In genomic region chr1:151338941-151339340, GRCm38 (mm10) we compare ENCODE assay signal across 8 mouse cellular contexts. TPM values are rescaled to one million over a fixed set of nuclear protein-coding genes. Genes with fewer than 3 reads are reported as not detected.
A peak's percentile ranks its signal among the peaks of the same experiment; 100 is the strongest.
DNase-seq lines count a peak whose midpoint lies in the region; ATAC-seq lines count a peak whose summit lies in the region.

No protein-coding gene starts in this region.

- no peaks in the 10 kb centered on the region for H3K27me3 ChIP-seq in hindbrain, embryonic 10.5 days (ENCODE audit: insufficient read depth, poor library complexity, severe bottlenecking)
- no peaks in the 10 kb centered on the region for H3K27me3 ChIP-seq in hindbrain, embryonic 11.5 days (ENCODE audit: control insufficient read depth, insufficient read depth, low read length)
- no peaks in the 10 kb centered on the region for H3K27me3 ChIP-seq in hindbrain, embryonic 16.5 days (replicated peaks; ENCODE audit: control insufficient read depth, insufficient read depth, low read length)

- no peak overlapping the region for H3K4me2 ChIP-seq in hindbrain, embryonic 11.5 days (replicated peaks; ENCODE audit: low read depth, low read length)
- no peak overlapping the region for H3K4me2 ChIP-seq in hindbrain, embryonic 16.5 days (ENCODE audit: low read length)

- intact Hi-C loops in heart, postnatal 36 days (cut with DNase I), result no loop called here

- no peak overlapping the region for H3K27ac ChIP-seq in hindbrain, embryonic 10.5 days
- H3K27ac ChIP-seq in hindbrain, embryonic 11.5 days (ENCODE audit: low read depth, low read length), result no peak overlapping the region
- no peak overlapping the region for H3K27ac ChIP-seq in hindbrain, embryonic 16.5 days (ENCODE audit: low read depth, low read length)

- H3K4me3 ChIP-seq in hindbrain, embryonic 10.5 days, result no peak overlapping the region
- H3K4me3 ChIP-seq in hindbrain, embryonic 11.5 days (ENCODE audit: low read depth, low read length), result no peak overlapping the region
- H3K4me3 ChIP-seq in hindbrain, embryonic 16.5 days (ENCODE audit: low read length), result no peak overlapping the region

- H3K9me3 ChIP-seq in hindbrain, embryonic 10.5 days, result no peaks in the 10 kb centered on the region
- H3K9me3 ChIP-seq in hindbrain, embryonic 11.5 days (ENCODE audit: control insufficient read depth, low read length), result no peaks in the 10 kb centered on the region
- no peaks in the 10 kb centered on the region for H3K9me3 ChIP-seq in hindbrain, embryonic 16.5 days (ENCODE audit: control insufficient read depth, low read length)

- no peaks in the 10 kb centered on the region for H3K36me3 ChIP-seq in hindbrain, embryonic 10.5 days
- no peaks in the 10 kb centered on the region for H3K36me3 ChIP-seq in hindbrain, embryonic 11.5 days (ENCODE audit: control insufficient read depth, insufficient read depth, low read length)
- H3K36me3 ChIP-seq in hindbrain, embryonic 16.5 days (ENCODE audit: control insufficient read depth, insufficient read depth, low read length), result no peaks in the 10 kb centered on the region

- 37% methylated on average over 2 of the region's 2 CpGs for WGBS in hindbrain, embryonic 10.5 days
- WGBS in hindbrain, embryonic 11.5 days, result 33% methylated on average over 2 of the region's 2 CpGs
- WGBS in hindbrain, embryonic 16.5 days, result 24% methylated on average over 2 of the region's 2 CpGs

- peak; percentile 19 for DNase-seq in hindbrain, embryonic 10.5 days (ENCODE audit: low spot score)
- DNase-seq in hindbrain, embryonic 11.5 days (ENCODE audit: low spot score), result no peak
- DNase-seq in adrenal gland, postnatal 25 days, result peak; percentile 77
- peak; percentile 33 to 53 for DNase-seq in heart, postnatal 36 days
- peak; percentile 55 for DNase-seq in lung, postnatal 10 days
- no peak for DNase-seq in layer of hippocampus, postnatal 36 days
- DNase-seq in gastrocnemius, postnatal 10 days, result no peak

- no peak for ATAC-seq in hindbrain, embryonic 11.5 days (ENCODE audit: low FRiP score)
- ATAC-seq in hindbrain, embryonic 16.5 days, result no peak

- peaks cover 45% of the 10 kb centered on the region for H3K4me1 ChIP-seq in hindbrain, embryonic 10.5 days (replicated peaks)
- H3K4me1 ChIP-seq in hindbrain, embryonic 11.5 days (replicated peaks; ENCODE audit: control insufficient read depth, insufficient read depth, low read length), result no peaks in the 10 kb centered on the region
- peaks cover 12% of the 10 kb centered on the region for H3K4me1 ChIP-seq in hindbrain, embryonic 16.5 days (ENCODE audit: control insufficient read depth, insufficient read depth, low read depth, low read length)

- H3K9ac ChIP-seq in hindbrain, embryonic 11.5 days (ENCODE audit: low read depth, low read length), result no peak overlapping the region
- no peak overlapping the region for H3K9ac ChIP-seq in hindbrain, embryonic 16.5 days (ENCODE audit: low read depth, low read length)

RNA-seq across cellular contexts. Expression of gene Ivns1abp, which starts 5.3 kb away (rescaled TPM):
- 299 and 375 TPM in 2 replicates for polyA plus RNA-seq in hindbrain, embryonic 10.5 days (2016; fragmentation: Nextera tagmentation; extraction: Ambion mirVana)
- polyA plus RNA-seq in hindbrain, embryonic 11.5 days (2014; fragmentation: Nextera tagmentation; extraction: Ambion mirVana), result 340 and 415 TPM in 2 replicates
- total RNA-seq in adrenal gland, postnatal 25 days (2021), result 169 and 213 TPM in 2 replicates
- 100 to 1,000 TPM; 774 to 837 TPM for total RNA-seq in heart, postnatal 36 days (2021)
- total RNA-seq in layer of hippocampus, postnatal 36 days (2021), result 10 to 100 TPM; 97.7 to 99.2 TPM
- total RNA-seq in gastrocnemius, postnatal 10 days (2021), result 100 to 1,000 TPM; 107 to 127 TPM
- polyA plus RNA-seq in hindbrain, embryonic 16.5 days (2015; fragmentation: Nextera tagmentation; extraction: Ambion mirVana), result 195 and 223 TPM in 2 replicates

Comparison
In these comparisons a context has a peak if more than half of its experiments do, and no peak if none do; other contexts are left out.
1. DNase-seq: peak in hindbrain, embryonic 10.5 days (single experiment), adrenal gland, postnatal 25 days (single experiment), heart, postnatal 36 days (2 of 2) and lung, postnatal 10 days (single experiment); none in hindbrain, embryonic 11.5 days (single experiment), layer of hippocampus, postnatal 36 days (0 of 2) and gastrocnemius, postnatal 10 days (single experiment).